Mouse (Mus musculus) limb, embryonic 14.5 days (tissue): ENCODE results near the gene Ripply3. TPM values are rescaled to one million over a fixed set of nuclear protein-coding genes. Genes with fewer than 3 reads are reported as not detected.

Source experiments
- ATAC-seq: fragments of 200-750 bp; cut with Nextera tagmentation; 2 replicates; pipeline ENCODE4 v1.8.0; 2017; ENCODE audit warnings: low read depth, moderate number of reproducible peaks, moderate TSS enrichment; ENCODE audit not compliant: low FRiP score
- DNase-seq: peaks from one replicate; pipeline ENCODE4 v3.0.0-alpha.2; 2015; ENCODE audit warnings: low spot score
- H3K27ac ChIP-seq: fragments of 300-500 bp; sonication (generic); replicated peaks from 2 replicates; pipeline ENCODE4 v1.5.1; 2014; ENCODE audit warnings: low read depth, mild to moderate bottlenecking, low read length, moderate library complexity, mixed read lengths
- H3K27me3 ChIP-seq: fragments of 300-500 bp; sonication (generic); 2 replicates; pipeline ENCODE4 v1.6.1; 2014; ENCODE audit warnings: low read length, mixed read lengths; ENCODE audit not compliant: control insufficient read depth, insufficient read depth
- H3K36me3 ChIP-seq: fragments of 300-500 bp; sonication (generic); 2 replicates; pipeline ENCODE4 v1.6.1; 2014; ENCODE audit warnings: mild to moderate bottlenecking, low read length, moderate library complexity, mixed read lengths; ENCODE audit not compliant: control insufficient read depth, insufficient read depth
- H3K4me1 ChIP-seq: fragments of 300-500 bp; sonication (generic); 2 replicates; pipeline ENCODE4 v1.6.1; 2014; ENCODE audit warnings: antibody characterized with exemption, low read length, mixed read lengths; ENCODE audit not compliant: control insufficient read depth, insufficient read depth
- H3K4me2 ChIP-seq: fragments of 300-500 bp; sonication (generic); replicated peaks from 2 replicates; pipeline ENCODE4 v1.6.1; 2014; ENCODE audit warnings: low read depth, mild to moderate bottlenecking, low read length, moderate library complexity; ENCODE audit not compliant: severe bottlenecking
- H3K4me3 ChIP-seq: fragments of 300-500 bp; sonication (generic); replicated peaks from 2 replicates; pipeline ENCODE4 v1.5.1; 2014; ENCODE audit warnings: low read length
- H3K9ac ChIP-seq: fragments of 300-500 bp; sonication (generic); 2 replicates; pipeline ENCODE4 v1.6.1; 2014; ENCODE audit warnings: mild to moderate bottlenecking, low read depth, low read length, moderate library complexity; ENCODE audit not compliant: severe bottlenecking
- H3K9me3 ChIP-seq: fragments of 300-500 bp; sonication (generic); 2 replicates; pipeline ENCODE4 v1.6.1; 2016; ENCODE audit warnings: low read length; ENCODE audit not compliant: control insufficient read depth
- POLR2A ChIP-seq: fragments of 200-500 bp; IDR thresholded peaks from 2 replicates; pipeline ENCODE4 v1.8.0; 2012; ENCODE audit warnings: inconsistent platforms, mild to moderate bottlenecking, moderate library complexity, borderline replicate concordance; ENCODE audit not compliant: insufficient read depth, insufficient read length; ENCODE audit errors: extremely low read depth
- WGBS: fragments of 180-500 bp; shearing (Covaris S2); extraction: QIAGEN DNeasy Blood & Tissue Kit; methylation state at CpG from one replicate; pipeline ENCODE4 v1.1.7; 2014; 5-methylcytosine and 5-hydroxymethylcytosine counted together
- polyA plus RNA-seq, 2 experiments: library from polyadenylated mRNA; depleted of rRNA in 1 of 2; stranded (reverse) in 1 of 2; unstranded in 1 of 2; fragments of >200 nt; fragmentation: Nextera tagmentation in 1 of 2; extraction: Ambion mirVana in 1 of 2; gene quantifications; 2 replicates each; pipeline versions ENCODE4 v1.2.1 to v1.2.3; 2012 to 2014

Ripply3 gene
- polyA plus RNA-seq, 2 experiments, result 2.9 to 5.2 TPM

GRCm38 (mm10) chr16:94370915-94371300 is 42.7 kb downstream of the Ripply3 start:
- DNase-seq (no peak), ATAC-seq (peak; percentile 75)
- Histone ChIP-seq H3K4me2 (peak overlapping the region; percentile 43), H3K4me3 (peak overlapping the region; percentile 93), H3K9ac (peak overlapping the region; percentile 88), H3K27me3 (no peaks in the 10 kb centered on the region), H3K4me1 (peaks cover 20% of the 10 kb centered on the region), H3K36me3 (no peaks in the 10 kb centered on the region), H3K27ac (peak overlapping the region; percentile 98), H3K9me3 (no peaks in the 10 kb centered on the region)
- WGBS, result 0% methylated on average over 24 of the region's 43 CpGs
- no peak for TF ChIP-seq POLR2A

- ATAC-seq (peak; percentile 82), DNase-seq (peak; percentile 84)
- TF ChIP-seq POLR2A, result no peak
- Histone ChIP-seq H3K36me3 (no peaks in the 10 kb centered on the region), H3K4me2 (peak within 1 kb of the TSS; percentile 43), H3K27me3 (no peaks in the 10 kb centered on the region), H3K9me3 (no peaks in the 10 kb centered on the region), H3K27ac (peak within 1 kb of the TSS; percentile 98), H3K4me1 (peaks cover 20% of the 10 kb centered on the region), H3K9ac (peak within 1 kb of the TSS; percentile 88), H3K4me3 (peak within 1 kb of the TSS; percentile 93)
- 0% methylated on average over 22 of the region's 43 CpGs for WGBS
These were observed 43.2 kb downstream of the Ripply3 start, which contains the start of gene Pigp for GRCm38 (mm10) chr16:94371301-94371931. Pigp (minus strand) TSS chr16:94371842.

GRCm38 (mm10) chr16:94379386-94379785 is 51.2 kb downstream of the Ripply3 start:
- Histone ChIP-seq H3K9ac (no peak overlapping the region), H3K4me1 (0 out of 2 replicates have a peak, but pooled peaks cover 8% of the 10 kb centered on the region), H3K4me3 (no peak overlapping the region), H3K9me3 (no peaks in the 10 kb centered on the region), H3K27ac (no peak overlapping the region), H3K36me3 (no peaks in the 10 kb centered on the region), H3K27me3 (no peaks in the 10 kb centered on the region), H3K4me2 (no peak overlapping the region)
- TF ChIP-seq POLR2A, result no peak
- ATAC-seq (no peak), DNase-seq (peak; percentile 36)
- 80% methylated on average over 1 of the region's 1 CpGs for WGBS

- H3K36me3 ChIP-seq, result no peaks in the 10 kb centered on the region
- no peak overlapping the region for H3K9ac ChIP-seq
- ATAC-seq (no peak), DNase-seq (no peak)
- no peak overlapping the region for H3K27ac ChIP-seq
- H3K4me1 ChIP-seq, result 0 out of 2 replicates have a peak, but pooled peaks cover 2% of the 10 kb centered on the region
- no peaks in the 10 kb centered on the region for H3K9me3 ChIP-seq
- TF ChIP-seq POLR2A, result no peak
- no peak overlapping the region for H3K4me2 ChIP-seq
- no peak overlapping the region for H3K4me3 ChIP-seq
- 96% methylated on average over 3 of the region's 3 CpGs for WGBS
- no peaks in the 10 kb centered on the region for H3K27me3 ChIP-seq
These were observed 55.1 kb downstream of the Ripply3 start for GRCm38 (mm10) chr16:94383277-94383676.

Other genes starting within 250 kb of the Ripply3 start
- gene Sim2, start 243.5 kb upstream of the Ripply3 start, polyA plus RNA-seq (2012; rRNA removed), result 5.9 and 7.0 TPM in 2 replicates
- gene Sim2, start 243.5 kb upstream of the Ripply3 start, polyA plus RNA-seq (2014; fragmentation: Nextera tagmentation; extraction: Ambion mirVana), result 0.97 and 1.4 TPM in 2 replicates
- 6.1 and 7.1 TPM in 2 replicates for gene Hlcs, start 14.8 kb upstream of the Ripply3 start, polyA plus RNA-seq (2012; rRNA removed)
- 6.3 and 6.4 TPM in 2 replicates for gene Hlcs, start 14.8 kb upstream of the Ripply3 start, polyA plus RNA-seq (2014; fragmentation: Nextera tagmentation; extraction: Ambion mirVana)
- 113 and 123 TPM in 2 replicates for gene Ttc3, start 42.2 kb downstream of the Ripply3 start, polyA plus RNA-seq (2012; rRNA removed)
- 294 and 297 TPM in 2 replicates for gene Ttc3, start 42.2 kb downstream of the Ripply3 start, polyA plus RNA-seq (2014; fragmentation: Nextera tagmentation; extraction: Ambion mirVana)
- gene Pigp, start 43.4 kb downstream of the Ripply3 start, polyA plus RNA-seq (2012; rRNA removed), result 75.3 and 83.2 TPM in 2 replicates
- 86.3 and 101 TPM in 2 replicates for gene Pigp, start 43.4 kb downstream of the Ripply3 start, polyA plus RNA-seq (2014; fragmentation: Nextera tagmentation; extraction: Ambion mirVana)
- gene Vps26c, start 198.4 kb downstream of the Ripply3 start, polyA plus RNA-seq (2012; rRNA removed), result 50.3 and 55.3 TPM in 2 replicates
- 55.0 and 55.7 TPM in 2 replicates for gene Vps26c, start 198.4 kb downstream of the Ripply3 start, polyA plus RNA-seq (2014; fragmentation: Nextera tagmentation; extraction: Ambion mirVana)
- 35.0 and 45.1 TPM in 2 replicates for gene Dyrk1a, start 241.6 kb downstream of the Ripply3 start, polyA plus RNA-seq (2012; rRNA removed)
- 12.3 and 15.1 TPM in 2 replicates for gene Dyrk1a, start 241.6 kb downstream of the Ripply3 start, polyA plus RNA-seq (2014; fragmentation: Nextera tagmentation; extraction: Ambion mirVana)